Mouse (Mus musculus) adrenal gland, postnatal 36 days (tissue): ENCODE measurements at regions not wholly inside any gene's neighbourhood (a gene's known extent, or its start where the extent isn't known, plus 50 kb on each side); places are given as distances from the start of the nearest gene placed in this dataset.
A peak's percentile ranks its signal among the peaks of the same experiment; 100 is the strongest.

ENCODE experiments used
- DNase-seq, 2 experiments: peaks; one replicate each; pipeline ENCODE4 v3.0.0; 2021; ENCODE audit warnings: mixed read lengths in 1 of 2

DNA sequence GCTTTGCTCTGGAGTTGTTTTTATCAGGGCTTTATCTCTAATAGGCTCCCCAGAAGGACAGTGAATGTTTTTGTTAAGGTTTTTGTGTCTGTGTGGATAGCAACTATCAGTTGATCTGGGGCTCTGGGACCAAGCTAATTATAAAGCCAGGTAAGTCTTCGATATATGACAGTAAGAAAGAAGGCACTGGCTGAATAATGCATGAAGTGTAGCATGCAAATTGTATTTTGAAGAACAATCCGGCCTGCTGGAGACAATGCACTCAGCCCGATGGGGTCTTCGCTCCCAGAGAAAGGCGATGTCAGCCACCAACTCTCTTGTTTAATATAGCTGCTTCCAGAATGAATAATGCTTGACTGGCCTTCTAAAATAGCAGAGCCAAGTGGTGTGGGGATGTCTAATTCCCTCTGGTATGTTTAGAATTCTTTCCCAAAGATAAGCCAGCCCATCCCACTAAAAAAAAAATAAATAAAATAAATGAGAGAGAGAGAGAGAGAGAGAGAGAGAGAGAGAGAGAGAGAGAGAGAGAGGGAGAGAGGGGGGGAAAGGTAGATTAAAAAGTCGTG lies 68.6 kb downstream of the Dad1 start:
- no peak for DNase-seq

DNA sequence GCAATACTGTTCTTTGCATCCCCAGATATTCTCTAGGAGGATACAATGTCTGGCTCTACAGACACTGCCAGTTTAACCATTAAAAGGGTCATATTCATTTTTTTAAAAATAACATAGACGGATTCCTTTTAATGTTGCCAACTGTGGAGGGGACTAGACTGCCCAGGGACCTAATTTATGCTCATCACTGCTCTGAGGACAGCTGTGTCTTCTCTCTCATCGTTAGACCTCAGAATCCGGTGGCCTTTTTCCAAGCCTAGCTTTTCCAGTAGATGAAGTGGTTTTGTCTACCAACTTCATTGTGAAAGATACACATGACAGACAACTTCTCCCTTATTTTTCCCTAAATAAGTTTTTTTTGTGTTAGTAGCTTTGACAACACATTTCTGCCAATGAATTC lies 70.0 kb downstream of the Dad1 start:
- no peak for DNase-seq

- DNase-seq: no peak
These were observed 71.1 kb downstream of the Dad1 start for GRCm38 (mm10) chr14:54182838-54183237.

DNA sequence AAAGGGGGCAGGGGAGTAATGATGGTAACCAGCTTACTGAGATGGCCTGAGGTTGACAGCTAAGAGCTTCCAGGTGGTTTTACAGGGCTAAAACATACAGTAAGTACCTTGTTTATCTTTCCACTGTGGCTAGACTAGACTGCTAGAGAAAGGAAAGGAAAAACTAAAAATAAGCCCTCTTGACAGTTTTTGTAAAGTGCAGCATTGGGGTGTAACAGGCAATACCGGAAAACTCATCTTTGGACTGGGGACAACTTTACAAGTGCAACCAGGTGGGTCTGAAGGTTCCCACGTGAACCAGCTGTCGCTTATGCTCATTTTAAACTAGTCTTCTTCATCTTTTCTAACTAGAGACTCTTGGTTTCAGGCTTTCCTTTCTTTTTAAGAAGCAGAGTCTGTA lies 72.6 kb downstream of the Dad1 start:
- DNase-seq: no peak

- DNase-seq: no peak
These were observed 73.2 kb downstream of the Dad1 start for GRCm38 (mm10) chr14:54180754-54181153.

DNA sequence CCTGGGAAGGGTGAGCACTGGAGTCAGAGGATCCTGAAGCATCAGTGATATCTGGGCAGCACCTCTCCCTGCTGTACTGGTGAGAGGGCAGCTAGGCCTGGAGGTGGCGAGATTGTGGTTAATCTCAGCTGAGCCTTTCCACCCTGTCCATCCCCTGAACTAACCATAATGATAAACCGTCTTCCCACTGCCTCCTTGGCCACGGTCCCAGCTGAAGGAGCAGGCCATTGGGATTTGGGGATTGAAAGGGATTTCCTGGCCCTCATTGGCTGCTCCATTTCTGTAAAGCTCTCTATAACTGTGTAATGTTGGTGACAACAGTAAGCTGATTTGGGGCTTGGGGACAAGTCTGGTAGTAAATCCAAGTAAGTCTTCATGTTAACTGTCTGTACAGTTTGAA lies 73.6 kb downstream of the Dad1 start:
- DNase-seq: no peak

DNA sequence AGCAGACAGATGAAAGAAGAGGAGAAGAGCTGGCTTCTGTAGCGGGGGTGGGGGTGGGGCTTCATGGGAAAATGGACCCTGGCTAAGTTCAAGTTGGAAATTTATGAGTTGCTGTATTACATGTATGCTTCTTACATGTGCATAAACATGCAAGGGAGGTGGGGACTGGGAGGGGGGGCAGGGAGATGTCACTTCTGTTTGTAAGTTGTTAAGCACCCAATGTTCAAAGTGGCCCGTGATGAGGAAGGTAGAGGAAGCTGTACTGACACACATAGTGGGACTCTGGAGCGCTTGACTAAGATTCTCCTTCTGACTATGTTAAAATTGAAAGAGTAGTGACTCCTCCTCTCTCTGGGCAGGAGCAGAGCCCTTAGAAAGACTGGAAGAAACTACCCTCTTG lies 75.0 kb downstream of the Dad1 start:
- no peak for DNase-seq

GRCm38 (mm10) chr14:54176469-54176868 lies 77.4 kb downstream of the Dad1 start:
- DNase-seq: no peak

- no peak for DNase-seq
These were observed 78.4 kb downstream of the Dad1 start for GRCm38 (mm10) chr14:54175476-54175875.

DNA sequence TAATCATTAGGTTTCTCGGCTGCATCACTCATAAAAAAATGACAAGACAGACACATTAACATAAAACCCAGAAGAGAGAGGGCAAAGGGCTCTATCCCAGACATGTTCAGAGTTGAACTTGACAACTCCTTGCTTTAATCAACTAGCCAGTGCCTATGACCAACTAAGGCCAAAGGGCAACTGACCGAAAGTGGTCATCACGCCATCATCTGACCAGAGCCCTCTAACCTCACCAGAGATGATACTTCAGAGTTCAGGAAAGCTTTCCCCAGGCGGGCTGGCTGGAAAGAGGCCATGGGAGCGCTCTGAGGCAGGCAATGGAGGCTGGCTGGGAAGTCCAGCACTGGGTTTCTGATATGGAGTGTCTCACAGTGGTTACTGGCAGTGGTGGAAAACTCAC lies 80.6 kb downstream of the Dad1 start:
- no peak for DNase-seq

DNA sequence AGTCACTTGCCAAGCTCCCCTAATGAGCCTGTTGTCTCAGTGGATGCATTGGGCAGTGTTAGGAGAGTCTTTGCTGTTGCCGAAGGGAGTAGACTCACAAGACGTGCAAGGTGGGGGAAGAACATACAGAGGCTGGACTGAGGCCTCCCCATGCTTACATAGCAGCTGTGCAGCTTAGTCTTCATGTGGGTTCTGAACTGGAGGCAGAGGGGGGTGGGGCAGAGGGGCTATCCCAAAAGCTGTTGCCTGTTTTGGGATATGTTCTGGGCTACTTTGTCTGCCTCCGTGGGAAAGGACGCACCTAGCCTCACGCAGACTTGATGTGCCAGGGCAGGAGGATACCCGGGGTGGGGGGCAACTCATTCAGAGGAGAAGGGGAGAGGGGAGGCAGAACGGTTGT lies 84.7 kb downstream of the Dad1 start:
- DNase-seq: no peak

GRCm38 (mm10) chr14:54168414-54168931 lies 85.4 kb downstream of the Dad1 start:
- no peak for DNase-seq

GRCm38 (mm10) chr14:54166057-54166456 lies 87.8 kb downstream of the Dad1 start:
- no peak for DNase-seq

DNA sequence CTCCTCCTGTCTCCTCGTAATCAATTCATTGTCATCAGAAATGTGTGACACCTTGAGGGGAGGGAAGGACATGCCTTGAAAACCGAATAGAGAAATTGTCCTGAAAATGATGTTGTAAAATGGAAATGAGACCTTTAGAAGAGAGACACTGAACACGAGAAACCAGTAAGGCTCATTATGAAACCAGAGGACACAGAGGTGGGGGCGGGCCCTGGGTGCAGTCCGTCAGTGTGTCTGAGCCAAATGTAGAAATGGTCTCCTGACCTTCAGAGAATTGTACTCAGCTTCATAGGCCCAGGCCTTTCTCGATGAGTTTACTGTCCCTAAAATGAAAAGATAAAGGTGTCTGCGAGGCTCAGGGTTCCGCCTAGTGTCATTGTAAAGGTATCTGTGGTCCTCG lies 89.0 kb downstream of the Dad1 start:
- DNase-seq: peak; percentile 47 to 58

DNA sequence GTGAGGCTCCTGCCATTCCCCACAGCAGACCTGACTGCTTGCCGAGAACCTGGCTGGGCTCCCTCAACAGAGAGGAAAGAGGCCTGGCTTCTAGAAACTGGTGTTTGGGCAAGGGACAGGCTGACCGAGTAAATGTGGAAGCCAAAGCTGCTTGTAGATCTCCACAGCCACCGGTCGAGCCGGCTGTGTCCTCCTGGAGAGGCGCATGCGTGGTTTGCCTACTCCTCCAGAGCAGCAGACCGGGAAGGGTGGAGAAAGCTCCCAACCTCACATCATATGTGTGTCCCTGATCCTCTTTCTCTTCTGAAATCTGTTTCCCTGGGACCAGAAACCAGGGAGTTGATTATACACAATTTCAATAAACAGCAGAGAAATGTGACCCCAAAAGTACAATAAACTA lies 92.0 kb downstream of the Dad1 start:
- no peak for DNase-seq

- no peak for DNase-seq
These were observed 92.7 kb downstream of the Dad1 start for GRCm38 (mm10) chr14:54161206-54161605.

DNA sequence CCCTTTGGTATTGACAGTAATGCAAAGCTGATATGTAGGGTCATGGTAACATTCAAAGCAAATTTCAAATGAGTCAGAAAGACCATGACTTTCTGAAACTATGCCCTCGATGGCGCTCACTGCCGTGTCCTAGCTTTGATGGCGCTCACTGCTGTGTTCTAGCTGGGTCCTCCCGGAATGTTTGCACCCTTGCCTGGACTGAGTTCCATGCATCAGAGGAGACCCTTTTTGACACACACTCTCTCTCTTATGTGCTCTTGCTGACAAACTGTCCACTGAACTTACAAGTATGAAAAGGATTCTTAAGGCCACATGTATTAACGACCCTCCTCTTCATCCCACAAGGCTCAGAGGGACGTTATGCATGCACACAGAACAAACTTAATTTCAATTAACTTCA lies 94.1 kb downstream of the Dad1 start:
- no peak for DNase-seq

DNA sequence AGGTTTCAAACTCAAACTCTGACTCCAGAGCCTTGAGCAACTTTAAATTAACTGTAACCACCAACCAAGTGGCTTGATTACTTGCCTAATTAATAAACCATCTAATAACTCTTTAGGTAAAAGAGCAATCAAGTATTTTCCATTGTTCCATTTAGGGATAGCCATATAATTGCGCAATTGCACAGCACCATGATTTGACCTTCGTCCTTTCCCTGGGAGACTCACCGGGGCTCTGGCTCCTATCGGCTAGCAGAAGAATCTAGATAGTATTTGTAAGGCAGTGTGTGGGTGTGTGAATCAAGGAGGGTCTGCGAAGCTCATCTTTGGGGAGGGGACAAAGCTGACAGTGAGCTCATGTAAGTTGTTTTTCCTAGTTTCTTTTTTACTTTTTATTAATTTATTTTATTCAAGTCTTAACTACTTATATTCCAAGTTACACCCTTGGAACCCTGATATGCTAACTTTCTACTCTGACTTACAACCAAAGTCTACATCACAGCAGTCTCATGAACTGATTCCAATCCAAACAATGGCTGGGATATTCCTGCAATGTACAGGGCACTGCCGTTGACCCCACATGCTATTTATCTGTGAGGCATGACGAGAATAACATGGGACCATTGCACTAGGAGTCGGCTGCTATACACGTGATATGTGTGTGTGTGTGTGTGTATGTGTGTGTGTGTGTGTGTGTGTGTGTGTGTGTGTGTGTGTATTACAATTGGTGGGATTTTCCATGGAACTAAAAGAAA lies 95.5 kb downstream of the Dad1 start:
- DNase-seq: no peak

DNA sequence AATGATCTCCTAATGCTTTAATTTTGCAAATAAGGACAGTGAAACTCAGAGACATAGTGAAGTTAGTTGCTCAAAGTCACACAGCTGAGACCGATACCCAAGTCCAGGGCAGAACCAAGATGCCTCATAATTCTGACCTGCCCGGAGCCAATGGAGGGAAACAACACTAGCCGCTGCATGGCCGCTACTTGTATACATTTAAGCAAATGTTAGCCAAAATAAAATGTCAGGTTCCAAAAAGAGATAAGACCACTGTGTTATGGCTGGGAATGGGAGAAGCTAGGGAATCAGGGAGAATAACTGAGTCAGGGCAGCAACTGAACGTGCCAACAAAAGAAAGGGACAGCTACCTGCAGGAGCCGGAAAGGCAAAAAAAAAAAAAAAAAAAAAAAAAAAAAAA lies 97.4 kb downstream of the Dad1 start:
- no peak for DNase-seq

DNA sequence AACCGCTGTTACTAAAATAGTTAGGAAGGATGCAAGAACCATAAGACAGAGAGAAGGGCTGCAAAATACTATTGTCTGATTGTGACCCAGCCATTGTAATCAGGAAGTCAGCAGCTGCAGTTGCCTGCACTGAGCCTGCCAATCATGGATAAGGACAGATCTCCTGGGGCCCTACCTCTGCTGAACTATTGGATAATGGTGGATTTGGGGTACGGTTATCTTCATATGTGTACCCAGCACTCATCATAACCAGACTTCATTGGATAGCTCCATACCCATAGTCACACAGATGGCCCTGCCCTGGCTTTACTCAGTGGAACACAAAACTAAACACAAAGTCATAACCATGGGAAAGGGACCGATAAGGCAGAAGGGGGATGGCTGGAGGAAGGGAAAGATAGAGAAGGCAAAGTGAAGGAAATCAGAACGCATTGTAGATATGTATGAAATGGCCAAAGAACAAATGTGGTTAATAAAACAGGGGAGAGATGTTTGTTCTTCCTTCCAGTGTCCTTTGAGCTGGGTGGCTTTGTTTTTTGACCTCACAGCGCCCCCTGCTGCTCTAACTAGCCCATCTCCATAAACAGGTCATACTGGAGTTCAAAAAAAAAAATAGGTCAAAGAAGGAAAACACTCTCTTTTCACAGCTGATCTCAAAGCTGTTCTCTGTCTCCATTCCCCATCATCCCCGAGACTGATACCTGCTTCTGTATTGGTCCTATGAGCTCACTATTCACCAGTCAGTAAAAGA lies 101.2 kb downstream of the Dad1 start:
- DNase-seq: peak; percentile 84 to 87

DNA sequence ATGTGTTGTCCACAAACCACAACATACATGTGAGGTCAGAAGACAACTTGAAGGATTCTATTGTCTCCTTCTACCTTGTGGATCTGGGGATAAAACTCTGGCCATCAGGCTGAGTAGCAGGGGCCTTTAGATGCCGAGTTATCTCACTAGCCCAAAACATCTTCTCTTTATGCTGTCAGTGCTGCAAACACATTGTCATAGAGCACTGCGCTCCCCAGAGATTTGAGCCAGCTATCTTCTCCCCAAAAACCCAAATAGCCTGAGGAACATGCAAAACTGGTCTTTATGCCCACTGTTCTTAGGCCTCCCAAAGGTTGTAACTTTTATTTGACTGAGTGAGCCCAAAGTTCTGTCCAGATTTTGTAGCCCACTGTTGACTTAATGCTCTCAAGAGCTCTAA lies 102.0 kb downstream of the Dad1 start:
- no peak for DNase-seq

- no peak for DNase-seq
These were observed 102.6 kb downstream of the Dad1 start for GRCm38 (mm10) chr14:54151272-54151671.

- no peak for DNase-seq
These were observed 103.7 kb downstream of the Dad1 start for GRCm38 (mm10) chr14:54150221-54150620.
